Mouse (Mus musculus) forebrain, embryonic 10.5 days (tissue): ENCODE results near the gene Cox4i2. TPM values are rescaled to one million over a fixed set of nuclear protein-coding genes. Genes with fewer than 3 reads are reported as not detected.

Experiments
- DNase-seq: peaks from one replicate; pipeline ENCODE4 v3.0.0-alpha.2; 2017; ENCODE audit warnings: low spot score; ENCODE audit errors: extremely low spot score
- H3K27ac ChIP-seq: fragments of 300-500 bp; sonication (generic); 2 replicates; pipeline ENCODE4 v1.5.1; 2016; ENCODE audit warnings: mild to moderate bottlenecking
- H3K27me3 ChIP-seq: fragments of 300-500 bp; sonication (generic); 2 replicates; pipeline ENCODE4 v1.6.1; 2016; ENCODE audit warnings: mild to moderate bottlenecking; ENCODE audit not compliant: poor library complexity, severe bottlenecking
- H3K36me3 ChIP-seq: fragments of 300-500 bp; sonication (generic); replicated peaks from 2 replicates; pipeline ENCODE4 v1.6.1; 2016; ENCODE audit warnings: mild to moderate bottlenecking, moderate library complexity
- H3K4me1 ChIP-seq: fragments of 300-500 bp; sonication (generic); 2 replicates; pipeline ENCODE4 v1.6.1; 2016
- H3K4me3 ChIP-seq: fragments of 300-500 bp; sonication (generic); 2 replicates; pipeline ENCODE4 v1.5.1; 2016; ENCODE audit warnings: mild to moderate bottlenecking, moderate library complexity
- H3K9me3 ChIP-seq: fragments of 300-500 bp; sonication (generic); 2 replicates; pipeline ENCODE4 v1.6.1; 2016; ENCODE audit warnings: mild to moderate bottlenecking, moderate library complexity
- WGBS: fragments of 180-500 bp; shearing (Covaris S2); methylation state at CpG from one replicate; pipeline ENCODE4 v1.1.7; 2016; 5-methylcytosine and 5-hydroxymethylcytosine counted together
- polyA plus RNA-seq: library from polyadenylated mRNA; unstranded; fragments of >200 nt; fragmentation: Nextera tagmentation; extraction: Ambion mirVana; gene quantifications from 2 replicates; pipeline ENCODE4 v1.2.1, GENCODE M21; 2016

The Cox4i2 gene
- polyA plus RNA-seq, 1 experiment from 2014 or later, result 3.0 TPM

- Histone ChIP-seq H3K36me3 (peaks cover 59% of the 10 kb centered on the region), H3K4me3 (no peak overlapping the region), H3K9me3 (no peaks in the 10 kb centered on the region), H3K4me1 (peaks cover 24% of the 10 kb centered on the region), H3K27ac (peak overlapping the region; percentile 40; the same call in 1 of the 2 replicates), H3K27me3 (no peaks in the 10 kb centered on the region)
- DNase-seq, result no peak
- 85% methylated on average over 3 of the region's 3 CpGs for WGBS
Measured at GRCm38 (mm10) chr2:152781031-152781711, 27.2 kb downstream of the Cox4i2 start.

GRCm38 (mm10) chr2:152782656-152783055 lies 28.7 kb downstream of the Cox4i2 start:
- Histone ChIP-seq H3K27me3 (no peaks in the 10 kb centered on the region), H3K36me3 (peaks cover 62% of the 10 kb centered on the region), H3K4me3 (no peak overlapping the region), H3K9me3 (no peaks in the 10 kb centered on the region), H3K4me1 (peaks cover 24% of the 10 kb centered on the region), H3K27ac (no peak overlapping the region)
- no peak for DNase-seq
- WGBS, result 87% methylated on average over 5 of the region's 5 CpGs

GRCm38 (mm10) chr2:152783241-152783640 lies 29.3 kb downstream of the Cox4i2 start:
- Histone ChIP-seq H3K36me3 (peaks cover 62% of the 10 kb centered on the region), H3K9me3 (no peaks in the 10 kb centered on the region), H3K4me3 (no peak overlapping the region), H3K27ac (no peak overlapping the region), H3K4me1 (peaks cover 24% of the 10 kb centered on the region), H3K27me3 (no peaks in the 10 kb centered on the region)
- 90% methylated on average over 5 of the region's 5 CpGs for WGBS
- no peak for DNase-seq

GRCm38 (mm10) chr2:152784640-152785039 lies 30.7 kb downstream of the Cox4i2 start:
- 96% methylated on average over 8 of the region's 8 CpGs for WGBS
- DNase-seq, result no peak
- peaks cover 50% of the 10 kb centered on the region for H3K36me3 ChIP-seq

GRCm38 (mm10) chr2:152785446-152786350 lies 31.7 kb downstream of the Cox4i2 start:
- Histone ChIP-seq H3K4me3 (no peak overlapping the region), H3K4me1 (peaks cover 37% of the 10 kb centered on the region), H3K27me3 (no peaks in the 10 kb centered on the region), H3K36me3 (peaks cover 50% of the 10 kb centered on the region), H3K9me3 (no peaks in the 10 kb centered on the region), H3K27ac (peak overlapping the region; percentile 49)
- DNase-seq, result no peak
- WGBS, result 78% methylated on average over 18 of the region's 18 CpGs

More at GRCm38 (mm10) chr2:152784640-152785039, 30.7 kb downstream of the Cox4i2 start:
- no peak overlapping the region for H3K27ac ChIP-seq
- no peak overlapping the region for H3K4me3 ChIP-seq
- peaks cover 35% of the 10 kb centered on the region for H3K4me1 ChIP-seq
- no peaks in the 10 kb centered on the region for H3K27me3 ChIP-seq
- H3K9me3 ChIP-seq, result no peaks in the 10 kb centered on the region

GRCm38 (mm10) chr2:152787136-152787535 lies 33.2 kb downstream of the Cox4i2 start:
- Histone ChIP-seq H3K4me1 (peaks cover 25% of the 10 kb centered on the region), H3K9me3 (no peaks in the 10 kb centered on the region), H3K27ac (no peak overlapping the region), H3K36me3 (peaks cover 42% of the 10 kb centered on the region), H3K4me3 (no peak overlapping the region), H3K27me3 (no peaks in the 10 kb centered on the region)
- 84% methylated on average over 2 of the region's 2 CpGs for WGBS
- DNase-seq, result no peak

- WGBS, result 92% methylated on average over 6 of the region's 6 CpGs
- H3K4me1 ChIP-seq, result peaks cover 25% of the 10 kb centered on the region
Measured at GRCm38 (mm10) chr2:152787543-152787942, 33.6 kb downstream of the Cox4i2 start.

GRCm38 (mm10) chr2:152788892-152789421 lies 35.0 kb downstream of the Cox4i2 start:
- WGBS, result 65% methylated on average over 6 of the region's 6 CpGs
- Histone ChIP-seq H3K9me3 (no peaks in the 10 kb centered on the region), H3K27ac (peak overlapping the region; percentile 70), H3K4me1 (peaks cover 31% of the 10 kb centered on the region), H3K36me3 (peaks cover 31% of the 10 kb centered on the region), H3K27me3 (no peaks in the 10 kb centered on the region), H3K4me3 (no peak overlapping the region)
- DNase-seq, result no peak

More at GRCm38 (mm10) chr2:152787543-152787942, 33.6 kb downstream of the Cox4i2 start:
- H3K27ac ChIP-seq, result no peak overlapping the region
- no peaks in the 10 kb centered on the region for H3K27me3 ChIP-seq
- no peak overlapping the region for H3K4me3 ChIP-seq
- no peak for DNase-seq
- H3K36me3 ChIP-seq, result peaks cover 38% of the 10 kb centered on the region
- H3K9me3 ChIP-seq, result no peaks in the 10 kb centered on the region

GRCm38 (mm10) chr2:152789591-152789999 lies 35.6 kb downstream of the Cox4i2 start:
- Histone ChIP-seq H3K27me3 (no peaks in the 10 kb centered on the region), H3K4me3 (no peak overlapping the region), H3K4me1 (peaks cover 31% of the 10 kb centered on the region), H3K36me3 (peaks cover 34% of the 10 kb centered on the region), H3K27ac (peak overlapping the region; percentile 70), H3K9me3 (no peaks in the 10 kb centered on the region)
- 81% methylated on average over 4 of the region's 4 CpGs for WGBS
- DNase-seq, result no peak

- WGBS, result 54% methylated on average over 2 of the region's 2 CpGs
- H3K4me1 ChIP-seq, result peaks cover 26% of the 10 kb centered on the region
- H3K4me3 ChIP-seq, result no peak overlapping the region
- no peak for DNase-seq
- H3K27ac ChIP-seq, result no peak overlapping the region
- H3K9me3 ChIP-seq, result no peaks in the 10 kb centered on the region
- H3K36me3 ChIP-seq, result peaks cover 21% of the 10 kb centered on the region
- H3K27me3 ChIP-seq, result no peaks in the 10 kb centered on the region
Measured at GRCm38 (mm10) chr2:152792461-152792860, 38.5 kb downstream of the Cox4i2 start.

- peaks cover 25% of the 10 kb centered on the region for H3K36me3 ChIP-seq
- no peak overlapping the region for H3K27ac ChIP-seq
- no peak for DNase-seq
- H3K4me1 ChIP-seq, result peaks cover 26% of the 10 kb centered on the region
- no peaks in the 10 kb centered on the region for H3K27me3 ChIP-seq
- no peaks in the 10 kb centered on the region for H3K9me3 ChIP-seq
- H3K4me3 ChIP-seq, result no peak overlapping the region
- WGBS, result 92% methylated on average over 5 of the region's 5 CpGs
Measured at GRCm38 (mm10) chr2:152793381-152793780, 39.4 kb downstream of the Cox4i2 start.

GRCm38 (mm10) chr2:152794281-152794827 lies 40.4 kb downstream of the Cox4i2 start:
- H3K27ac ChIP-seq, result no peak overlapping the region
- DNase-seq, result no peak
- 87% methylated on average over 9 of the region's 9 CpGs for WGBS
- H3K4me3 ChIP-seq, result no peak overlapping the region
- no peaks in the 10 kb centered on the region for H3K9me3 ChIP-seq
- peaks cover 25% of the 10 kb centered on the region for H3K36me3 ChIP-seq
- peaks cover 16% of the 10 kb centered on the region for H3K4me1 ChIP-seq
- no peaks in the 10 kb centered on the region for H3K27me3 ChIP-seq
